Mouse (Mus musculus) heart, postnatal 0 days (tissue): Measurements from ENCODE around the gene Map1a. TPM values are rescaled to one million over a fixed set of nuclear protein-coding genes. Genes with fewer than 3 reads are reported as not detected.
A peak's percentile ranks its signal among the peaks of the same experiment; 100 is the strongest.

Source experiments
- ATAC-seq: fragments of 200-750 bp; cut with Nextera tagmentation; 2 replicates; pipeline ENCODE4 v1.8.0; 2017; ENCODE audit warnings: low read depth, moderate number of reproducible peaks, moderate library complexity; ENCODE audit not compliant: insufficient read depth
- DNase-seq: peaks from one replicate; pipeline ENCODE4 v3.0.0-alpha.2; 2016; ENCODE audit warnings: low spot score
- H3K27ac ChIP-seq: fragments of 300-500 bp; sonication (generic); 2 replicates; pipeline ENCODE4 v1.5.1; 2014; ENCODE audit warnings: low read depth, mild to moderate bottlenecking
- H3K27me3 ChIP-seq: fragments of 300-500 bp; sonication (generic); 2 replicates; pipeline ENCODE4 v1.6.1; 2014; ENCODE audit warnings: low read length, mixed read lengths; ENCODE audit not compliant: control insufficient read depth, insufficient read depth
- H3K36me3 ChIP-seq: fragments of 300-500 bp; sonication (generic); replicated peaks from 2 replicates; pipeline ENCODE4 v1.6.1; 2014; ENCODE audit warnings: low read length, mixed read lengths; ENCODE audit not compliant: control insufficient read depth, insufficient read depth
- H3K4me1 ChIP-seq: fragments of 300-500 bp; sonication (generic); 2 replicates; pipeline ENCODE4 v1.6.1; 2014; ENCODE audit warnings: antibody characterized with exemption; ENCODE audit not compliant: control insufficient read depth, insufficient read depth
- H3K4me2 ChIP-seq: fragments of 300-500 bp; sonication (generic); 2 replicates; pipeline ENCODE4 v1.6.1; 2014; ENCODE audit warnings: low read depth, mild to moderate bottlenecking, low read length, moderate library complexity
- H3K4me3 ChIP-seq: fragments of 300-500 bp; sonication (generic); 2 replicates; pipeline ENCODE4 v1.5.1; 2014; ENCODE audit warnings: low read depth, low read length
- H3K9ac ChIP-seq: fragments of 300-500 bp; sonication (generic); replicated peaks from 2 replicates; pipeline ENCODE4 v1.6.1; 2014; ENCODE audit warnings: low read depth, low read length, mixed read lengths
- H3K9me3 ChIP-seq: fragments of 300-500 bp; sonication (generic); replicated peaks from 2 replicates; pipeline ENCODE4 v1.6.1; 2016; ENCODE audit warnings: low read length; ENCODE audit not compliant: control insufficient read depth
- CTCF ChIP-seq: IDR thresholded peaks from 2 replicates; pipeline ENCODE4 v1.5.1; 2016; ENCODE audit warnings: antibody characterized with exemption, control low read depth, low read depth
- EP300 ChIP-seq: IDR thresholded peaks from 2 replicates; pipeline ENCODE4 v1.6.1; 2016; ENCODE audit warnings: antibody characterized with exemption, low read depth
- WGBS: fragments of 180-500 bp; shearing (Covaris S2); extraction: QIAGEN DNeasy Blood & Tissue Kit; methylation state at CpG from one replicate; pipeline ENCODE4 v1.1.7; 2014; 5-methylcytosine and 5-hydroxymethylcytosine counted together
- polyA plus RNA-seq: library from polyadenylated mRNA; unstranded; fragments of >200 nt; fragmentation: Nextera tagmentation; extraction: Ambion mirVana; gene quantifications from 2 replicates; pipeline ENCODE4 v1.2.1, GENCODE M21; 2015
- total RNA-seq: library from RNA; depleted of rRNA; stranded (reverse); fragments of >200 nt; gene quantifications from 2 replicates; pipeline ENCODE4 v1.2.3, GENCODE M21; 2014; ENCODE audit warnings: low replicate concordance

Map1a gene
- total and polyA plus RNA-seq, 2 experiments from 2014 or later: 4.8 to 24.9 TPM

- WGBS: 46% methylated on average over 10 of the region's 10 CpGs
- DNase-seq (no peak), ATAC-seq (peak; percentile 27; the same call in 1 of the 2 replicates)
- no peak overlapping the region for H3K4me3 ChIP-seq
- TF ChIP-seq EP300 (no peak), CTCF (no peak)
- no peak overlapping the region for H3K27ac ChIP-seq
- no peak overlapping the region for H3K4me2 ChIP-seq
- no peaks in the 10 kb centered on the region for H3K4me1 ChIP-seq
- H3K27me3 ChIP-seq: no peaks in the 10 kb centered on the region
- no peak overlapping the region for H3K9ac ChIP-seq
- H3K9me3 ChIP-seq: no peaks in the 10 kb centered on the region
- H3K36me3 ChIP-seq: peaks cover 20% of the 10 kb centered on the region; the same call in 1 of the 2 replicates
These were observed 34.5 kb downstream of the Map1a start for GRCm38 (mm10) chr2:121323693-121324470.

- no peaks in the 10 kb centered on the region for H3K4me1 ChIP-seq
- H3K27ac ChIP-seq: no peak overlapping the region
- DNase-seq (no peak), ATAC-seq (no peak)
- no peak overlapping the region for H3K4me3 ChIP-seq
- TF ChIP-seq CTCF (no peak), EP300 (no peak)
- no peak overlapping the region for H3K9ac ChIP-seq
- H3K9me3 ChIP-seq: no peaks in the 10 kb centered on the region
- 91% methylated on average over 2 of the region's 2 CpGs for WGBS
- H3K36me3 ChIP-seq: peaks cover 32% of the 10 kb centered on the region; the same call in 1 of the 2 replicates
- H3K4me2 ChIP-seq: no peak overlapping the region
- H3K27me3 ChIP-seq: no peaks in the 10 kb centered on the region
These were observed 40.1 kb downstream of the Map1a start for GRCm38 (mm10) chr2:121329492-121329891.

GRCm38 (mm10) chr2:121339057-121339456, 49.7 kb downstream of the Map1a start:
- Histone ChIP-seq H3K4me1 (no peaks in the 10 kb centered on the region), H3K36me3 (peaks cover 25% of the 10 kb centered on the region), H3K27me3 (no peaks in the 10 kb centered on the region), H3K4me3 (no peak overlapping the region), H3K4me2 (no peak overlapping the region), H3K9ac (no peak overlapping the region), H3K9me3 (no peaks in the 10 kb centered on the region), H3K27ac (no peak overlapping the region)
- no peak for TF ChIP-seq EP300
- TF ChIP-seq CTCF: peak; percentile 18; the same call in 1 of the 2 replicates
- ATAC-seq (no peak), DNase-seq (no peak)

GRCm38 (mm10) chr2:121353156-121353555, 63.8 kb downstream of the Map1a start:
- H3K27me3 ChIP-seq: peaks cover 18% of the 10 kb centered on the region
- H3K4me3 ChIP-seq: no peak overlapping the region
- 15% methylated on average over 8 of the region's 8 CpGs for WGBS
- peaks cover 14% of the 10 kb centered on the region; the same call in 1 of the 2 replicates for H3K36me3 ChIP-seq
- H3K9me3 ChIP-seq: no peaks in the 10 kb centered on the region
- no peak overlapping the region for H3K27ac ChIP-seq
- no peak overlapping the region for H3K9ac ChIP-seq
- no peak for ATAC-seq
- peak; percentile 39 for DNase-seq
- TF ChIP-seq EP300: no peak
- no peak for TF ChIP-seq CTCF
- H3K4me2 ChIP-seq: peak overlapping the region; percentile 13; the same call in 1 of the 2 replicates
- H3K4me1 ChIP-seq: peaks cover 9% of the 10 kb centered on the region

- Histone ChIP-seq H3K27me3 (peaks cover 31% of the 10 kb centered on the region), H3K9me3 (no peaks in the 10 kb centered on the region), H3K36me3 (peaks cover 7% of the 10 kb centered on the region; the same call in 1 of the 2 replicates), H3K9ac (peak overlapping the region; percentile 74), H3K4me3 (peak overlapping the region; percentile 79), H3K27ac (no peak overlapping the region), H3K4me1 (peaks cover 9% of the 10 kb centered on the region), H3K4me2 (peak overlapping the region; percentile 96)
- no peak for ATAC-seq
- DNase-seq: no peak
- no peak for TF ChIP-seq CTCF
- no peak for TF ChIP-seq EP300
- WGBS: 4% methylated on average over 6 of the region's 6 CpGs
These were observed 65.0 kb downstream of the Map1a start for GRCm38 (mm10) chr2:121354378-121354777.
